Mouse (Mus musculus): ENCODE results near the gene Gm42906.

DNA sequence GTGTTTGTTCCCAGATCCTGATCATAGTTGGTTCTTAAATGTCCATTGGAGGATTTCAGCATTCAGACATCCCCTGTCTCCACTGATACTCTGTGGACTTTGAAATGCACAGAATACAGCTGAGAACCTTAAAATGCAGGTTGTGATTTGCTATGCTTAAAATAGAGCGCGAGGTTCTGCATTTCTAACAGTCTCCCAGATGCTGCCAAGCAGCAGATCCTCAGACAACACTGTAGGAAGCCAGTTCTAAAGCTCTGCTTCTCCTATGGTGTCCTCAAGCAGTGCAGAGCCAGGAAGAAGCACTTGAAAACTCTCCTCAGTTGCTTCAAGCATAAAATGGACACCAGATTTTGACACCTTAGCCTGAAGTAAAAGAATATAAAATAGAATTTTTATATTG is 48.1 kb downstream of the Gm42906 start:
- no peak for TF ChIP-seq CTCF (IDR thresholded peaks at IDR 0.05; ENCODE audit: low read depth, low read length)
- TF ChIP-seq POLR2A (IDR thresholded peaks at IDR 0.05; ENCODE audit: insufficient read depth, low read length) = no peak
